Mouse (Mus musculus) kidney, adult 2 months (tissue): Measurements from ENCODE around the gene Olfr1153.

Experiments used
- CTCF ChIP-seq: fragments of 200-500 bp; conservative IDR thresholded peaks from 2 replicates; pipeline ENCODE4 v1.5.1; 2011; ENCODE audit warnings: low read depth, mild to moderate bottlenecking, control low read depth, low read length, moderate library complexity, mixed read lengths; ENCODE audit not compliant: insufficient read depth, insufficient read length
- POLR2A ChIP-seq: fragments of 200-500 bp; IDR thresholded peaks from one replicate; pipeline ENCODE4 v1.6.1; 2011; ENCODE audit warnings: low read depth, low read length, control low read depth

DNA sequence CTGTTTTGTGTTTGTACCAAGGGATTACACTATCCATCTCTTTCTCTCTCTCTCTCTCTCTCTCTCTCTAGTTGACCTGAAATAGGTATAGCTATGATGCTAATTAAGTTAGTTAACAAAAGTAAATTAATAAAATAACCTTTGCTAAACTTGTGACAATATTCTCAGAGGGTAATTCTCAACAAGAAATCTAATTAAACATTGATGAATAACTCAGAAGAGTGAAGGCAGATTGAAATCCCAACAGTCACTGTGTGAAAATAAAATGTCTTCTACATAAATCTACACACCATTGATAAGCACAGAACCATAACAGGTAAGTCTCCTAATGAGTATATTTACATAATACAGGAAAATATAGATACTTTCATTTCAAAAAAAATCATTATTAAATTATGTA is 28.6 kb upstream of the Olfr1153 start, which contains the start of gene Olfr1152:
- TF ChIP-seq POLR2A (no peak), CTCF (no peak)
